Mouse (Mus musculus) brain, embryonic 14.5 days (tissue): ENCODE measurements at regions not wholly inside any gene's neighbourhood (a gene's known extent, or its start where the extent isn't known, plus 50 kb on each side); places are given as distances from the start of the nearest gene placed in this dataset.

Experiments used
- CTCF ChIP-seq: fragments of 200-500 bp; IDR thresholded peaks from 2 replicates; pipeline ENCODE4 v1.5.1; 2012; ENCODE audit warnings: inconsistent platforms, mild to moderate bottlenecking, moderate library complexity, borderline replicate concordance; ENCODE audit not compliant: insufficient read depth, insufficient read length; ENCODE audit errors: extremely low read depth
- POLR2A ChIP-seq: fragments of 200-500 bp; IDR thresholded peaks from 2 replicates; pipeline ENCODE4 v1.6.1; 2012; ENCODE audit warnings: mild to moderate bottlenecking, inconsistent platforms, borderline replicate concordance; ENCODE audit not compliant: poor library complexity, insufficient read depth, insufficient read length, severe bottlenecking; ENCODE audit errors: extremely low read depth

DNA sequence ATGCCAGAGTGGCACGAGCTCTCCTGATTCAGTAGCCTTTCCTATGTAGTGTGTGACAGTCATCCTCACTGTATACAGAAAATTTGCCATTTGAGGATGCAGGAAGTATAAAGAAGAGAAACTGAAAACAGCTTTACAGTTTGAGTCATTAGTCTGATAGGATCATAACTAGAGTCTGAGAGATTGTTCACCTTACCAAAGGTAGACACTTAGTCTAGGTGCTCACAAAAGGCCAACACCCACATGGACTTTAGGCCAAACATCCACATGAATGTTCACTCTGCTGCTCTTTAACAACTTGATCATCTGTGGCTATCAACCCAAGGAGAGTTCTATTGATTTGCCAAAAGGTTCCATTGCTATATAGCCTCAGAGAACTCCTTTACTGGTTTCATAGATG is 547.2 kb downstream of the Tns1 start:
- TF ChIP-seq POLR2A: no peak
- TF ChIP-seq CTCF: no peak
